Mouse (Mus musculus) midbrain, postnatal 0 days (tissue): Measurements from ENCODE around the gene Cct5. TPM values are rescaled to one million over a fixed set of nuclear protein-coding genes. Genes with fewer than 3 reads are reported as not detected.

Experiments used
- ATAC-seq: fragments of 200-750 bp; cut with Nextera tagmentation; 2 replicates; pipeline ENCODE4 v1.8.0; 2017; ENCODE audit warnings: moderate number of reproducible peaks, mild to moderate bottlenecking, moderate TSS enrichment, moderate library complexity; ENCODE audit not compliant: low FRiP score
- DNase-seq: peaks from one replicate; pipeline ENCODE4 v3.0.0-alpha.2; 2015; ENCODE audit warnings: low spot score
- H3K27ac ChIP-seq: fragments of 300-500 bp; sonication (generic); 2 replicates; pipeline ENCODE4 v1.5.1; 2014; ENCODE audit warnings: low read depth, mild to moderate bottlenecking, low read length, mixed read lengths
- H3K27me3 ChIP-seq: fragments of 300-500 bp; sonication (generic); 2 replicates; pipeline ENCODE4 v1.6.1; 2014; ENCODE audit warnings: low read length, control low read depth, mixed read lengths; ENCODE audit not compliant: insufficient read depth
- H3K36me3 ChIP-seq: fragments of 300-500 bp; sonication (generic); 2 replicates; pipeline ENCODE4 v1.6.1; 2014; ENCODE audit warnings: low read length, control low read depth, mixed read lengths; ENCODE audit not compliant: insufficient read depth
- H3K4me1 ChIP-seq: fragments of 300-500 bp; sonication (generic); 2 replicates; pipeline ENCODE4 v1.6.1; 2014; ENCODE audit warnings: mild to moderate bottlenecking, control low read depth, antibody characterized with exemption, low read length, mixed read lengths; ENCODE audit not compliant: insufficient read depth
- H3K4me2 ChIP-seq: fragments of 300-500 bp; sonication (generic); 2 replicates; pipeline ENCODE4 v1.6.1; 2014; ENCODE audit warnings: low read depth, mild to moderate bottlenecking, low read length, mixed read lengths; ENCODE audit not compliant: poor library complexity, severe bottlenecking
- H3K4me3 ChIP-seq: fragments of 300-500 bp; sonication (generic); 2 replicates; pipeline ENCODE4 v1.5.1; 2014; ENCODE audit warnings: low read depth, mild to moderate bottlenecking, low read length, moderate library complexity
- H3K9ac ChIP-seq: fragments of 300-500 bp; sonication (generic); replicated peaks from 2 replicates; pipeline ENCODE4 v1.6.1; 2014; ENCODE audit warnings: mild to moderate bottlenecking, low read length, moderate library complexity, mixed read lengths; ENCODE audit not compliant: poor library complexity, severe bottlenecking
- H3K9me3 ChIP-seq: fragments of 300-500 bp; sonication (generic); 2 replicates; pipeline ENCODE4 v1.6.1; 2016; ENCODE audit warnings: low read length, control low read depth
- CTCF ChIP-seq: IDR thresholded peaks from 2 replicates; pipeline ENCODE4 v1.5.1; 2016; ENCODE audit warnings: antibody characterized with exemption, mild to moderate bottlenecking
- WGBS: fragments of 180-500 bp; shearing (Covaris S2); extraction: QIAGEN DNeasy Blood & Tissue Kit; methylation state at CpG from one replicate; pipeline ENCODE4 v1.1.7; 2014; 5-methylcytosine and 5-hydroxymethylcytosine counted together
- polyA plus RNA-seq: library from polyadenylated mRNA; unstranded; fragments of >200 nt; fragmentation: Nextera tagmentation; extraction: Ambion mirVana; gene quantifications from 2 replicates; pipeline ENCODE4 v1.2.1, GENCODE M21; 2015
- total RNA-seq: library from RNA; depleted of rRNA; stranded (reverse); fragments of >200 nt; gene quantifications from 2 replicates; pipeline ENCODE4 v1.2.3, GENCODE M21; 2014

Gene Cct5
- total and polyA plus RNA-seq, 2 experiments from 2014 or later, result 346 to 440 TPM

- ATAC-seq (no peak), DNase-seq (no peak)
- H3K4me1 ChIP-seq, result no peaks in the 10 kb centered on the region
- H3K36me3 ChIP-seq, result no peaks in the 10 kb centered on the region
- H3K4me2 ChIP-seq, result no peak overlapping the region
- no peak overlapping the region for H3K9ac ChIP-seq
- no peaks in the 10 kb centered on the region for H3K27me3 ChIP-seq
- no peak overlapping the region for H3K4me3 ChIP-seq
- no peak for TF ChIP-seq CTCF
- 92% methylated on average over 4 of the region's 4 CpGs for WGBS
- no peak overlapping the region for H3K27ac ChIP-seq
- H3K9me3 ChIP-seq, result no peaks in the 10 kb centered on the region
These were observed 28.3 kb downstream of the Cct5 start for GRCm38 (mm10) chr15:31573287-31573686.

GRCm38 (mm10) chr15:31571906-31572722 lies 29.5 kb downstream of the Cct5 start:
- Histone ChIP-seq H3K9me3 (no peaks in the 10 kb centered on the region), H3K9ac (no peak overlapping the region), H3K27ac (no peak overlapping the region), H3K36me3 (no peaks in the 10 kb centered on the region), H3K27me3 (no peaks in the 10 kb centered on the region), H3K4me1 (no peaks in the 10 kb centered on the region), H3K4me2 (no peak overlapping the region), H3K4me3 (no peak overlapping the region)
- no peak for TF ChIP-seq CTCF
- 83% methylated on average over 16 of the region's 16 CpGs for WGBS
- DNase-seq, result peak; percentile 19
- no peak for ATAC-seq

GRCm38 (mm10) chr15:31570959-31571358 lies 30.6 kb downstream of the Cct5 start:
- no peak overlapping the region for H3K27ac ChIP-seq
- 96% methylated on average over 8 of the region's 8 CpGs for WGBS
- DNase-seq (no peak), ATAC-seq (no peak)
- no peaks in the 10 kb centered on the region for H3K4me1 ChIP-seq
- H3K4me2 ChIP-seq, result no peak overlapping the region
- H3K9ac ChIP-seq, result no peak overlapping the region
- no peak overlapping the region for H3K4me3 ChIP-seq
- TF ChIP-seq CTCF, result no peak
- no peaks in the 10 kb centered on the region for H3K36me3 ChIP-seq
- no peaks in the 10 kb centered on the region for H3K27me3 ChIP-seq
- no peaks in the 10 kb centered on the region for H3K9me3 ChIP-seq

- ATAC-seq, result no peak
- WGBS, result 66% methylated on average over 9 of the region's 9 CpGs
- no peaks in the 10 kb centered on the region for H3K36me3 ChIP-seq
These were observed 32.1 kb downstream of the Cct5 start for GRCm38 (mm10) chr15:31569325-31570022.

GRCm38 (mm10) chr15:31568581-31568996 lies 33.0 kb downstream of the Cct5 start:
- Histone ChIP-seq H3K4me2 (no peak overlapping the region), H3K4me3 (no peak overlapping the region), H3K9ac (no peak overlapping the region; the same call in 1 of the 2 replicates), H3K4me1 (no peaks in the 10 kb centered on the region), H3K27me3 (no peaks in the 10 kb centered on the region), H3K27ac (no peak overlapping the region), H3K9me3 (no peaks in the 10 kb centered on the region), H3K36me3 (no peaks in the 10 kb centered on the region)
- no peak for TF ChIP-seq CTCF
- no peak for DNase-seq
- peak; percentile 50; the same call in 1 of the 2 replicates for ATAC-seq
- WGBS, result 22% methylated on average over 12 of the region's 12 CpGs

More at GRCm38 (mm10) chr15:31569325-31570022, 32.1 kb downstream of the Cct5 start:
- Histone ChIP-seq H3K27me3 (no peaks in the 10 kb centered on the region), H3K9ac (no peak overlapping the region), H3K27ac (no peak overlapping the region), H3K4me1 (no peaks in the 10 kb centered on the region), H3K4me2 (no peak overlapping the region), H3K4me3 (no peak overlapping the region), H3K9me3 (no peaks in the 10 kb centered on the region)
- peak; percentile 34 for DNase-seq
- TF ChIP-seq CTCF, result no peak

- Histone ChIP-seq H3K9me3 (no peaks in the 10 kb centered on the region), H3K27ac (no peak overlapping the region), H3K27me3 (no peaks in the 10 kb centered on the region), H3K4me3 (no peak overlapping the region), H3K36me3 (no peaks in the 10 kb centered on the region), H3K4me1 (no peaks in the 10 kb centered on the region), H3K9ac (no peak overlapping the region), H3K4me2 (no peak overlapping the region)
- 73% methylated on average over 7 of the region's 7 CpGs for WGBS
- TF ChIP-seq CTCF, result no peak
- ATAC-seq, result no peak
- no peak for DNase-seq
These were observed 34.2 kb downstream of the Cct5 start for GRCm38 (mm10) chr15:31567431-31567830.
